Mouse (Mus musculus) retina, postnatal 1 day (tissue): ENCODE measurements at regions not wholly inside any gene's neighbourhood (a gene's known extent, or its start where the extent isn't known, plus 50 kb on each side); places are given as distances from the start of the nearest gene placed in this dataset.

Source experiments
- DNase-seq: peaks from one replicate; pipeline ENCODE4 v3.0.0-alpha.2; 2012

GRCm38 (mm10) chr14:80083724-80084123, 99.8 kb downstream of the Olfm4 start:
- DNase-seq = no peak

GRCm38 (mm10) chr14:80097238-80097637, 113.4 kb downstream of the Olfm4 start:
- no peak for DNase-seq

GRCm38 (mm10) chr14:80113115-80113687, 129.3 kb downstream of the Olfm4 start:
- DNase-seq = no peak

GRCm38 (mm10) chr14:80114326-80114725, 130.4 kb downstream of the Olfm4 start:
- no peak for DNase-seq

GRCm38 (mm10) chr14:80125156-80125555, 141.3 kb downstream of the Olfm4 start:
- no peak for DNase-seq

- no peak for DNase-seq
Measured at GRCm38 (mm10) chr14:80128181-80128580, 144.3 kb downstream of the Olfm4 start.

GRCm38 (mm10) chr14:80137541-80137940, 153.7 kb downstream of the Olfm4 start:
- peak; percentile 55 for DNase-seq

- peak; percentile 78 for DNase-seq
Measured at GRCm38 (mm10) chr14:80138991-80139791, 155.3 kb downstream of the Olfm4 start.

- peak; percentile 61 for DNase-seq
Measured at GRCm38 (mm10) chr14:80157002-80157401, 173.1 kb downstream of the Olfm4 start.

GRCm38 (mm10) chr14:80169211-80169610, 185.3 kb downstream of the Olfm4 start:
- peak; percentile 77 for DNase-seq

GRCm38 (mm10) chr14:80170450-80171180, 186.7 kb downstream of the Olfm4 start:
- peak; percentile 47 for DNase-seq

- DNase-seq = peak; percentile 87
Measured at GRCm38 (mm10) chr14:80172799-80173484, 189.1 kb downstream of the Olfm4 start.

GRCm38 (mm10) chr14:80176464-80176863, 192.6 kb downstream of the Olfm4 start:
- DNase-seq = no peak

- DNase-seq = no peak
Measured at GRCm38 (mm10) chr14:80195041-80195440, 211.2 kb downstream of the Olfm4 start.

- peak; percentile 65 for DNase-seq
Measured at GRCm38 (mm10) chr14:80212916-80213315, 229.0 kb downstream of the Olfm4 start.

GRCm38 (mm10) chr14:80213666-80214065, 229.8 kb downstream of the Olfm4 start:
- DNase-seq = no peak

GRCm38 (mm10) chr14:80215960-80216552, 232.2 kb downstream of the Olfm4 start:
- peak; percentile 88 for DNase-seq

GRCm38 (mm10) chr14:80232066-80232465, 248.2 kb downstream of the Olfm4 start:
- DNase-seq = peak; percentile 53

GRCm38 (mm10) chr14:80232976-80233375, 249.1 kb downstream of the Olfm4 start:
- DNase-seq = peak; percentile 47

GRCm38 (mm10) chr14:80237136-80237535, 253.3 kb downstream of the Olfm4 start:
- DNase-seq = no peak

- no peak for DNase-seq
Measured at GRCm38 (mm10) chr14:80237552-80237951, 253.7 kb downstream of the Olfm4 start.

- DNase-seq = no peak
Measured at GRCm38 (mm10) chr14:80244640-80245302, 260.9 kb downstream of the Olfm4 start.
